Mouse (Mus musculus): ENCODE data around the gene Ebi3.

DNA sequence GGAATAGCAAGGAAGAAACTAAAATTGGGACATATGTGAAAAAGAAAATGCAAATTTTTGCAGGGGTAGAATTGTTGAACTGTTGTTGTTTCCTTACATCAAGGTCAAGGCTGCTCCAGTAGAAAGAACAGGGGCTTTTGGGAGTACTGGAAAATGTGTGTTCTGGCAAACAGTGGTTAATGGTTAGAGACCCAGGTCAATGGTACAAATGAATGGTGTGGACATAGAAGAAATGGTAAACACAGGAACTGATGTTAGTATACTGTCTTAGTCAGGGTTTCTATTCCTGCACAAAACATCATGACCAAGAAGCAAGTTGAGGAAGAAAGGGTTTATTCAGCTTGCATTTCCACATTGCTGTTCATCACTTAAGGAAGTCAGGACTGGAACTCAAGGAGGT, 45.8 kb upstream of the Ebi3 start:
- no peak for TF ChIP-seq GATA1 (IDR thresholded peaks at IDR 0.05; ENCODE audit: borderline replicate concordance, low read length)
- TF ChIP-seq FLI1 (IDR thresholded peaks at IDR 0.05; ENCODE audit: low read length), result no peak

Measured in megakaryocyte, embryonic 14.5 days (primary cell).